Mouse (Mus musculus): ENCODE results near the gene Fam160a1. TPM values are rescaled to one million over a fixed set of nuclear protein-coding genes. Genes with fewer than 3 reads are reported as not detected.

Gene Fam160a1
- total RNA-seq, 2 experiments from 2014 or later = 47.1 to 51.1 TPM

GRCm38 (mm10) chr3:85679960-85680359, 137.1 kb downstream of the Fam160a1 start:
- no peak for DNase-seq

GRCm38 (mm10) chr3:85679312-85679933, 137.7 kb downstream of the Fam160a1 start:
- no peak for DNase-seq

- DNase-seq = no peak
Observed at GRCm38 (mm10) chr3:85677952-85678351, 139.1 kb downstream of the Fam160a1 start.

DNA sequence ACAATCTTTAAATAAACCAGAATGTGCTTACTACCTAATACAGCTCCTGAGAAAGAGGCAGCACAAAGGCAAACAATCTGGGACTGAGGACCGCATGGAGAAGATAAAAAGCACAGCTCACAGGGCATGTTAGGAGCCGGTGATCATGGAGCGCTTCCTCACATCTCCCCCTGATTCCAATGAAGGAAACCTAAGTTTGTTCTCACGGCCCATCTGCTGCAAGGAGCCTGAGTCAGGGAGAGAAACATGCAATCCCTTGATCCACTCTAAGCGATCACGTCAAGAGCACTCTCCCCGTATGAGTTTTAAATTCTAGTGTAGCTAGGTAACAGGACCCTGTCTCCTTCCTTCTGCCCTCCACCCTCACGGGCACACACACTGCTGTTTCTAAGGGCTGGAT, 140.0 kb downstream of the Fam160a1 start:
- DNase-seq = no peak

GRCm38 (mm10) chr3:85669844-85670243, 147.2 kb downstream of the Fam160a1 start:
- DNase-seq = no peak

- no peak for DNase-seq
Observed at GRCm38 (mm10) chr3:85667683-85668082, 149.4 kb downstream of the Fam160a1 start.

GRCm38 (mm10) chr3:85666736-85667135, 150.4 kb downstream of the Fam160a1 start:
- DNase-seq = no peak

DNA sequence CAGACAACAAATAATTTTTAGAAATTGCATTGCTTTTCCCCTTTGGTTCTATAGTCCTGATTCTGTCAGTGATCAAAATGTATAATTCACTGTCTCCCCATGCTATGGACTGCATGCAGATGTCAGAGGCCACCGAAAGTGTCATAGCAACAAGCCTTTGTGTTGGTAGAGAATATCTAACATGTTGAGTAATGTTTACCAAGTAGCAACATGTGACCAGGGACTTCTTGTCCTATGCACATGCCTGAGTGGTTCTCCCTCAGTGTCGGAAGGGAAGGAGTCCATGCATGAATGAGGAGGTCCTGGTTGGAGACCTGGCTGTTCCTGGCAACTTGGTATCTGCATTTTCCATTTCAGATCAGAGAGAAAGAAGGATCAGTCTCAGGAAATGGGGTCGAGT, 150.9 kb downstream of the Fam160a1 start:
- DNase-seq = no peak

DNA sequence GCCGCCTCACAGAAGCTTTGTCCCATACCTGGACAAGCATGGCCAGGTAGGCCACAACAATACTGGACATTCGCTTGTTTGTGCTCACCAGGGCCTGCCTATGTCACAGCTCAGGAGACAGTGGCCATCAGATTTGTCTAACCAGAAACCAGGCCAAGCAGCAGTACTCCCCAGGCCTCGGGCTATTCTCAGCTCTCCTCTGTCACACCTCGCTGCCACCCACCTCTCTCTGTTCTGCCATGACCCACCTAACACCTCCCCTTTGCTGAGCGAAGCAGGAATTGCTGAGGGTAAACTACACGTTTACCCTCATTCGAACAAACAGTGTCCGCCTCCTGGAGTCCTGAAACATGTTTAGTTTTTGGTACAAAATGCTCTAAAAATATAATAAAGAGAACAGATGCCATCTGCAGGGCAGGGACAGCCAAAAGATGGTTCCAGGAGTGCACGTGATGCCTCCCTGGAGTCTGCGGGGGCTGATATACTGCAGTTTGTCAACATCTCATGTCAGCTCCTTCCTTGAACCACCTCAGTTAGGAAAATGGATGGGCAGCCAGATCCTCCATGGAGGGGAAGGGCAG, 152.4 kb downstream of the Fam160a1 start:
- DNase-seq = no peak

DNA sequence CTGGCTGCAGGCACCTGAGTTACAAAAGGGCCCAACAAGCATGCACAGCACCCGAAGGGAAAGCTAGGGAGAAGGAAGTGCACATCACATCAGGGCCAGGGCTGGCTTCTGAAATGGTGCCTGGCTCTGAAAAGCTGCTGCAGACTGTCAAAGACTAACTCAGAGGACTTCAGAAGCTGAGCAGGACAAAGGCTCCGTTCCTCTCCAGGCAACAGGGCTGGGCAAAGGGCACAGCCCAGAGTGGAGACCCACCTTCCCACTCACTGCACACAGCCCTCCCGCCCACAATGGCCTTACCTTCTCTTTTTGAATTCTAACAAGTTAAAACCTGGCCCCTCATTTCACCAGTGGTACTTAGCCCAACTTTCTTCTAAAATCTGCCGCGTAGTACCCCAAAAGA, 153.3 kb downstream of the Fam160a1 start:
- DNase-seq = no peak

- DNase-seq = no peak
Observed at GRCm38 (mm10) chr3:85661926-85662813, 154.9 kb downstream of the Fam160a1 start.

DNA sequence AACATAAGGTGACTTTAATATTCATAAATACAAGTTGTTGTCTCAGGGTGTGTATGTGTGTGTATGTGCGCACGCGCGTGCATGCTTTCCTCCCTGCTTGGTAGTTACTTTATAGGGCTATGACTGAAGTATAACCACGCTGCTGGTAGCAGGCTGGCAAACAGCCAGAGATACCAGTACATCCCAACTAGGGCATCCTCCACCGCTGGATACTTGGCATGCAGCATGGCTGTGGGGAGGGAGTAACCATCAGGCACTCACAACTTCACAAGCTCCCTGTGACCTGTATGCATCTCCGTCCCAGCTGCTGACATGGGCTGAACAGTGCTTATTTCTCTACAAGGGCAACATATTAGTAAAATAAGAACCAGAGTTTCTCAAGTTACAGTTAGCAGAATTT, 157.4 kb downstream of the Fam160a1 start:
- no peak for DNase-seq

- no peak for DNase-seq
Observed at GRCm38 (mm10) chr3:85655538-85655937, 161.6 kb downstream of the Fam160a1 start.

DNA sequence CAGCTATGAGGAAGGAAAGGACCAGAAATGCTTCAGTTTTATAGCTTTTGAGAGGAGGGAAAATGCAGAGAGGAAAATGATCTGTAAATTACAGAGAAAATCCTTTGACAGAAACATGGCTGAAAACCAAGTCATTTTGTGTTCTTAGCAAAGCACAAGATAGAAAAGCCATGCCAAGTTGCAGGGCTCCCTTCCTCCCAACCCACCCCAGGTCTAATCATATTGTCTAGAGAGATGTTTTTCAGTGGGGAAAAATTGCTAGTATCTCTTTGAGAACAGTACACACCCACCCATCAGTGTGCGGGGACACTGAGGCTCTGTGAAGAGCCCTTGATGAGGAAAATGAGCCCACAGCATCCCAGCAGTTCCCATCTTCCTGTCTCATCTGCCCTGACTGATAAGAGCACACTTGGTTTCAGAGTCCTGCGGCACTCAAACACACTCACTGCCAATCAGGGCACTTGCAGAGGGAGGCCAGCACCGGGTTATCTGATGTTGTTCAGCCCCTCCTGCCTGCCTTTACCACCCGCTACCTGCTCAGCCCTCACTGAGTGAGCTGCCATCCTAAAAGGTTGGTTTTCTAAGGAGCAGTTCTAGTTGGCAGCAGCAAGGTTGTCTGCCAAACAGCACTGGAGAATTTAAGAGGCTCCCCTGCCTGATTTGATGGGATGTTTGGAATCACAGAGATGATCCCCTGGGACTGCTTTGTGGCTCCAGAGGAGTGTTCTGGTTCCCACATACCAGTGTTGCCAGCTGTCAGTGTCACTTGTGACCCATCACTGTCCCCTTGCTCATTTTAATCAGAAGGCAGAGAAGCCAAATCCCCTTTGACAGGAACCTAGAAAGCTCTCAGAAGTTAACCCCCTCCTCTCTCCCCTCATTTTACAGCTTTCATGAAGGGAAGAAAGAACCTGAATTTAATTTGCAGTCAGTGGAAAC, 164.1 kb downstream of the Fam160a1 start:
- no peak for DNase-seq

DNA sequence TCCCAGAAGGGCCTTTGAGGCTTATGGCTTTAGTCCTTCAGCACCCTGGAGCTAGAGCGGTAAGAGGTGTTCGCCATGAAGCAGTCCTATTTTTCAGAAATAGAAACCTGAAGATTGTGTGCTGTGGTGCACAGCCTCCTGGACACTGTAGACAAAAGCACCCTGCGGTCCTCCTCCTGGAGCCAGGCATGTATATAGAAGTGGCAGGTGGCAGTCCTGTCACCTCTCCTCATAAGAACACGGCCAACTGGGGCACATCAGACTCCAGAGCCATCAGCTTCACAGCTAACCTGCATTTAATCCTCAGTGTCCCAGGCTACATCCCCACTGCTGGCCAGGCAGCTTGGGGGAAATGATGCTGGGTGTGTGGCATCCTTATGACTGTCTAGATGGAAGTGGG, 167.9 kb downstream of the Fam160a1 start:
- no peak for DNase-seq

GRCm38 (mm10) chr3:85645517-85646004, 171.5 kb downstream of the Fam160a1 start:
- no peak for DNase-seq

DNA sequence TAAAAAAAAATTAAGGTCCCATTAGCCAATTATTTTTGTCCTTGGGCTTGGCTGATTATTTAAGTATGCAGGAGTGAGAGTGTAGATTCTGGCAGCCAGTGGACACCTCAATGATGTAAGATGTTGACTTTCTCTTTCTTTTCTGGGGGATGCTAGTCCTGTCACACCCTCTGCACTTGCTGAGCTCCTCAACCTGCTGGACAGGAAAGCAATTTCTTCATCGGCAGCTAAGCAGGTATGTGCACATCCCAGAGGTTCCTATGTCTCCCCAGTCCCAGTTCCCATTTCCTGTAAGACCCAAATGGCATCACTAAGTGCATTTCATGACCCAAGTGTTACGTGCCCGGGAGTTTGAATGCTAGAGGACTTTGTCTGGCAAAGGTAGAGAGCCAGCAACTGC, 172.3 kb downstream of the Fam160a1 start:
- DNase-seq = no peak

- no peak for DNase-seq
Observed at GRCm38 (mm10) chr3:85641751-85642150, 175.3 kb downstream of the Fam160a1 start.

DNA sequence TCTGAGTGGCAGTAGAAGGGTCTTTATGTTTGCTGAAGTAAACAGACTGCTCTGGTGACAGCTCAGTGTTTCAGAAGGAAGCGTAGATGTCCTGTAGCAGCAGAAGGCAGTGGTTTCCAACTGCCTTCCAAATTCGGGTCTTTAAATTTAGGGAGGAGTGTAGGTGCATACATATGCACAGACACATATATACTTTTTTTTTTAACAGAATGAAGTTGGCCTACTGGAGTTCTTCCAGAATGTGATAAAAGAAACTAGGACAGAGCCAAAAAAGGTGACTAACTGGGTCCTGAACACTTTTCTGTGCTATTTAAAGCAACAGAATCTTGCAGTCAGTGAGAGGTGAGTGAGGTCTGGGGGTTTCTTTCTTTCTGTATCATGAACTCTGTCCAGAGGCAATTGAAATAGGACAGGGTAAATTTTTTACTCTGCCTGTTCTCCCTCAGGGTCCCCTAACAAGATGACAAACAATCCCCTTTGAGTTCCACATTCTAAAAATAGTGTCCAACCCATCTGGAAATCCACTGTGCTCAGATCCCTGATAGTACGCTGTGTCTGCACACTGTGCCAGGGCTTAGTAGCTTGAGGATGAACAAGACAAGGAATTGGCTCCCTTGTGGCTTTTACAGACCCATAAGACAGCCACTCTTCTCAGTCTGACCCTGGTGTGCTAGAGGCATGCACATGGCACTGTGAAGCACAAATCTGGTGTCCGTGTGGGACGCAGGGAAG, 180.2 kb downstream of the Fam160a1 start:
- no peak for DNase-seq

DNA sequence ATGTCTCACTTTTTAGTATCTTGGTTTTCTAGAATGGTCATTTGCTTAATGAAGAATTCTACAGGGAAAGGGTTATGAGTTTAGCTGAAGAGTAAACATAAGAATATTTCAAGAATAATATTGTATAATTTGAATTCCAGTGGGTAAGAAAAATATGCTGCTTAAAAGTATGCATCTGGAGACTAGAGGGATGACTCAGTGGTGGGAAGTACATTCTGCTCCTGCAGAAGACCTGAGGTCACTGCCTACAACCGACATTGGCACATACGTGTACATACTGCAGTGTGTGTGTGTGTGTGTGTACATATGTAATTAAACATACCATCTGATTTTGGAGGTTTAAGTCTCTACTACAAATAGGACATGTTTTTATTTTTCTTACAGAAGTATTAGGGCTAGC, 181.5 kb downstream of the Fam160a1 start:
- DNase-seq = no peak

GRCm38 (mm10) chr3:85635126-85635419, 182.0 kb downstream of the Fam160a1 start:
- no peak for DNase-seq
